Mouse (Mus musculus) forebrain, postnatal 0 days (tissue): ENCODE data around the gene Pde6h. TPM values are rescaled to one million over a fixed set of nuclear protein-coding genes. Genes with fewer than 3 reads are reported as not detected.

Experiments
- ATAC-seq: fragments of 200-750 bp; cut with Nextera tagmentation; 2 replicates; pipeline ENCODE4 v1.8.0; 2017; ENCODE audit warnings: mild to moderate bottlenecking, moderate library complexity
- DNase-seq: peaks from one replicate; pipeline ENCODE4 v3.0.0-alpha.2; 2015
- H3K27ac ChIP-seq: fragments of 300-500 bp; sonication (generic); 2 replicates; pipeline ENCODE4 v1.5.1; 2014; ENCODE audit warnings: low read depth, mild to moderate bottlenecking, antibody characterized with exemption, low read length, moderate library complexity, mixed read lengths
- H3K27me3 ChIP-seq: fragments of 300-500 bp; sonication (generic); 2 replicates; pipeline ENCODE4 v1.6.1; 2014; ENCODE audit warnings: mild to moderate bottlenecking, low read length, mixed read lengths; ENCODE audit not compliant: insufficient read depth
- H3K36me3 ChIP-seq: fragments of 300-500 bp; sonication (generic); 2 replicates; pipeline ENCODE4 v1.6.1; 2014; ENCODE audit warnings: mild to moderate bottlenecking, moderate library complexity; ENCODE audit not compliant: insufficient read depth
- H3K4me1 ChIP-seq: fragments of 300-500 bp; sonication (generic); 2 replicates; pipeline ENCODE4 v1.6.1; 2014; ENCODE audit warnings: antibody characterized with exemption; ENCODE audit not compliant: insufficient read depth
- H3K4me2 ChIP-seq: fragments of 300-500 bp; sonication (generic); 2 replicates; pipeline ENCODE4 v1.6.1; 2014; ENCODE audit warnings: low read depth, mild to moderate bottlenecking, moderate library complexity
- H3K4me3 ChIP-seq: fragments of 300-500 bp; sonication (generic); 2 replicates; pipeline ENCODE4 v1.5.1; 2014; ENCODE audit warnings: low read depth, low read length, mixed read lengths
- H3K9ac ChIP-seq: fragments of 300-500 bp; sonication (generic); 2 replicates; pipeline ENCODE4 v1.6.1; 2014; ENCODE audit warnings: mild to moderate bottlenecking
- H3K9me3 ChIP-seq: fragments of 300-500 bp; sonication (generic); 2 replicates; pipeline ENCODE4 v1.6.1; 2016; ENCODE audit warnings: low read length
- CTCF ChIP-seq: sonication (generic); IDR thresholded peaks from 2 replicates; pipeline ENCODE4 v1.5.1; 2016; ENCODE audit warnings: antibody characterized with exemption, control low read depth, low read depth
- WGBS: fragments of 180-500 bp; shearing (Covaris S2); extraction: QIAGEN DNeasy Blood & Tissue Kit; methylation state at CpG from one replicate; pipeline ENCODE4 v1.1.7; 2014; 5-methylcytosine and 5-hydroxymethylcytosine counted together
- polyA plus RNA-seq: library from polyadenylated mRNA; unstranded; fragments of >200 nt; fragmentation: Nextera tagmentation; extraction: Ambion mirVana; gene quantifications from 2 replicates; pipeline ENCODE4 v1.2.1, GENCODE M21; 2015
- total RNA-seq: library from RNA; depleted of rRNA; stranded (reverse); fragments of >200 nt; gene quantifications from 2 replicates; pipeline ENCODE4 v1.2.3, GENCODE M21; 2014

The Pde6h gene
- total and polyA plus RNA-seq, 2 experiments from 2014 or later: 0.05 to 0.34 TPM

GRCm38 (mm10) chr6:136946943-136947342, 23.3 kb downstream of the Pde6h start:
- Histone ChIP-seq H3K9me3 (no peaks in the 10 kb centered on the region), H3K4me3 (no peak overlapping the region), H3K4me1 (no peaks in the 10 kb centered on the region), H3K9ac (no peak overlapping the region), H3K4me2 (no peak overlapping the region), H3K36me3 (no peaks in the 10 kb centered on the region), H3K27ac (no peak overlapping the region), H3K27me3 (no peaks in the 10 kb centered on the region)
- ATAC-seq (peak; percentile 89), DNase-seq (peak; percentile 55)
- WGBS: 38% methylated on average over 9 of the region's 9 CpGs
- no peak for TF ChIP-seq CTCF

GRCm38 (mm10) chr6:136947716-136948115, 24.1 kb downstream of the Pde6h start:
- no peaks in the 10 kb centered on the region for H3K27me3 ChIP-seq
- H3K4me2 ChIP-seq: no peak overlapping the region
- 25% methylated on average over 4 of the region's 4 CpGs for WGBS
- no peak overlapping the region for H3K27ac ChIP-seq
- ATAC-seq (no peak), DNase-seq (no peak)
- no peak overlapping the region for H3K9ac ChIP-seq
- no peak overlapping the region for H3K4me3 ChIP-seq
- no peaks in the 10 kb centered on the region for H3K36me3 ChIP-seq
- TF ChIP-seq CTCF: no peak
- no peaks in the 10 kb centered on the region for H3K9me3 ChIP-seq
- no peaks in the 10 kb centered on the region for H3K4me1 ChIP-seq

GRCm38 (mm10) chr6:136950171-136950570, 26.5 kb downstream of the Pde6h start:
- TF ChIP-seq CTCF: no peak
- WGBS: 97% methylated on average over 2 of the region's 2 CpGs
- Histone ChIP-seq H3K9ac (no peak overlapping the region), H3K4me2 (no peak overlapping the region), H3K4me3 (no peak overlapping the region), H3K4me1 (no peaks in the 10 kb centered on the region), H3K36me3 (no peaks in the 10 kb centered on the region), H3K9me3 (no peaks in the 10 kb centered on the region), H3K27me3 (no peaks in the 10 kb centered on the region), H3K27ac (no peak overlapping the region)
- ATAC-seq (no peak), DNase-seq (no peak)

DNA sequence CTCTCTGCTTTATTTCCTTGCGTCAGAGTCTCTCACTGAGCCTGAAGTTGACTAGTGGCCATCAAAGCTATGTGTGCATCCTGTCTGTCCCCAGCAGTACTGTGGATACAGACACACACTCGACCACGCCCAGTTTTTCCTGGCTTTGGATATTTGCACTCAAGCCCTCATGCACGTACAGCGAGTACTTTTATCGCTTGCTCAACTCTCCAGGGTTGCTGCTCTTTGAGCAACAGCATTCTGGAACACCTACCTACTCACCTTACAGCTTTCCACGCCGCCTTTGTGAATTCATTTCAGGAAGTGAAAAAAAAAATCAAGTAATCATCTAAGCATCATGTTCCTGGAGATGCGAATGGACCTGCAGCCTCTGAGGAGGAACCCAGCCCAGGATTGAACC, 29.3 kb downstream of the Pde6h start:
- ATAC-seq (no peak), DNase-seq (no peak)
- Histone ChIP-seq H3K27me3 (no peaks in the 10 kb centered on the region), H3K36me3 (no peaks in the 10 kb centered on the region), H3K4me3 (no peak overlapping the region), H3K9ac (no peak overlapping the region), H3K27ac (no peak overlapping the region), H3K4me1 (no peaks in the 10 kb centered on the region), H3K9me3 (no peaks in the 10 kb centered on the region), H3K4me2 (no peak overlapping the region)
- 92% methylated on average over 9 of the region's 9 CpGs for WGBS
- no peak for TF ChIP-seq CTCF

DNA sequence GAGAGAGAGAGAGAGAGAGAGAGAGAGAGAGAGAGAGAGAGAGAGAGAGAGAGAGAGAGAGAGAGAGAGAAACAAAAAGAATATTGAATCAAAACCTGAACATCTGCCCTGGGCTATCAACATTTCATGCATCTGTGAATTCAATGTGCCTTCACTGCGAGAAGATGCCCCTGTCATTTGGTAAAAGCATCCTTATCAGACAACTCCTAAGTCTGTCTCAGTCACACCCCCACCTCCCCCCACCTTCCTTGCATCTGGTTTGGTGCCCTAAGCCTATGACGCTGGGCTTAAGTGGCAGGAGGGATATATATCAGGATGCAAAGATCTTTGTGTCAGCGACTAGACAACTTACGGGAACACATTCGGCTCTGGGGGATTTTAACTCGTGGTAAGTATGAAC, 30.6 kb downstream of the Pde6h start:
- WGBS: 89% methylated on average over 6 of the region's 6 CpGs
- no peak for ATAC-seq
- no peak overlapping the region for H3K4me3 ChIP-seq
- H3K9me3 ChIP-seq: no peaks in the 10 kb centered on the region
- H3K27ac ChIP-seq: no peak overlapping the region
- no peaks in the 10 kb centered on the region for H3K27me3 ChIP-seq
- H3K4me1 ChIP-seq: no peaks in the 10 kb centered on the region
- H3K36me3 ChIP-seq: no peaks in the 10 kb centered on the region
- DNase-seq: no peak
- no peak for TF ChIP-seq CTCF
- no peak overlapping the region for H3K9ac ChIP-seq
- H3K4me2 ChIP-seq: no peak overlapping the region

- DNase-seq (no peak), ATAC-seq (no peak)
- Histone ChIP-seq H3K36me3 (no peaks in the 10 kb centered on the region), H3K4me2 (no peak overlapping the region), H3K9ac (no peak overlapping the region), H3K27ac (no peak overlapping the region), H3K27me3 (no peaks in the 10 kb centered on the region), H3K4me1 (no peaks in the 10 kb centered on the region), H3K4me3 (no peak overlapping the region), H3K9me3 (no peaks in the 10 kb centered on the region)
- WGBS: 92% methylated on average over 8 of the region's 8 CpGs
- TF ChIP-seq CTCF: no peak
Measured at GRCm38 (mm10) chr6:136954715-136955114, 31.1 kb downstream of the Pde6h start.

DNA sequence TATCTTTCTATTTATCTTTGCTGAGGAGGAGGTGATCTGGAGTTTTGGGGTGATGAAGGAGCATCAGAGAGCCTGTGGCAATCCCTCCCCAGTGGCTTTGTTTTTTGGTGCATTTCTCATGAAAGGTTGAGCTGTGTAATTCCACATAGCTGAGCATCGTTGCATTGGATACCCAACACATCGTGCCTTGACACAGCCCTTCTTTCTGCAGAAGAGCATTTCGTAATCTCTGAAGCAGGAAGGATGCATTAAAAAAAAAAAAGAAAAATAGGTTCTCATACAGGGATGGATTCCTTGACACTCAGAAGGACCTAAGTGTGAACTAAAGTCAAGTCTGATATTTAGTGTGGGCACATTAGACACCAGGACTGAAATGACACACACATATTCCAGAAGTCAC, 31.6 kb downstream of the Pde6h start:
- H3K9me3 ChIP-seq: no peaks in the 10 kb centered on the region
- no peak overlapping the region for H3K4me2 ChIP-seq
- WGBS: 90% methylated on average over 3 of the region's 3 CpGs
- H3K4me1 ChIP-seq: no peaks in the 10 kb centered on the region
- DNase-seq: no peak
- no peaks in the 10 kb centered on the region for H3K36me3 ChIP-seq
- ATAC-seq: no peak
- no peaks in the 10 kb centered on the region for H3K27me3 ChIP-seq
- no peak overlapping the region for H3K9ac ChIP-seq
- no peak for TF ChIP-seq CTCF
- H3K4me3 ChIP-seq: no peak overlapping the region
- no peak overlapping the region for H3K27ac ChIP-seq

DNA sequence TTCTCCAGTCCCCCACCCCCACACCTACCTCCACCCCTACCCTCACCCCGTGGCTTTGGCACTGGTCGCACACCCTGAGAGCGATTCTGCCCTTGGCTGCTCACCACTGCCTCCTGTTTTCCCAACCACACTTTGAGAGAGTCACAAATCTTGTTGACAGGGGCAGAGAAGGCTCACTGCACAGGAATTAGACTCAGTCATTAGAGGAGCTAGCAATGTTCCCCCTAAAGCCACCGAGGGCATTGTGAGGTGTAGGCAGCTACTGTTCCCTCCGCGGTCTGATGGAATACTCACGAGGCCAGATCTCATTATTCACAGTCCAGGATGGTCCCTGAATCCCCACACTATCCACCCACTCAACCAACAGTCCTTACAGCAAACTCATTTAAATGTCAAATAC, 33.4 kb downstream of the Pde6h start:
- no peak for DNase-seq
- H3K9me3 ChIP-seq: no peaks in the 10 kb centered on the region
- H3K4me2 ChIP-seq: no peak overlapping the region
- no peak overlapping the region for H3K4me3 ChIP-seq
- H3K4me1 ChIP-seq: no peaks in the 10 kb centered on the region
- H3K9ac ChIP-seq: no peak overlapping the region
- 73% methylated on average over 7 of the region's 7 CpGs for WGBS
- ATAC-seq: no peak
- no peak overlapping the region for H3K27ac ChIP-seq
- no peak for TF ChIP-seq CTCF
- no peaks in the 10 kb centered on the region for H3K27me3 ChIP-seq
- no peaks in the 10 kb centered on the region for H3K36me3 ChIP-seq
